Mouse (Mus musculus) brain, embryonic 14.5 days (tissue): ENCODE measurements around the gene Tepsin.
A peak's percentile ranks its signal among the peaks of the same experiment; 100 is the strongest.

Source experiments
- CTCF ChIP-seq: fragments of 200-500 bp; IDR thresholded peaks from 2 replicates; pipeline ENCODE4 v1.5.1; 2012; ENCODE audit warnings: inconsistent platforms, mild to moderate bottlenecking, moderate library complexity, borderline replicate concordance; ENCODE audit not compliant: insufficient read depth, insufficient read length; ENCODE audit errors: extremely low read depth
- POLR2A ChIP-seq: fragments of 200-500 bp; IDR thresholded peaks from 2 replicates; pipeline ENCODE4 v1.6.1; 2012; ENCODE audit warnings: mild to moderate bottlenecking, inconsistent platforms, borderline replicate concordance; ENCODE audit not compliant: poor library complexity, insufficient read depth, insufficient read length, severe bottlenecking; ENCODE audit errors: extremely low read depth

- no peak for TF ChIP-seq POLR2A
- TF ChIP-seq CTCF = peak; percentile 21; the same call in 1 of the 2 replicates
Observed at GRCm38 (mm10) chr11:120142601-120143051, 44.1 kb upstream of the Tepsin start.
